Mouse (Mus musculus) neural tube, embryonic 12.5 days (tissue): ENCODE data around the gene Tox2. TPM values are rescaled to one million over a fixed set of nuclear protein-coding genes. Genes with fewer than 3 reads are reported as not detected.
A peak's percentile ranks its signal among the peaks of the same experiment; 100 is the strongest.

Experiments
- ATAC-seq: fragments of 200-750 bp; cut with Nextera tagmentation; 2 replicates; pipeline ENCODE4 v1.8.0; 2017; ENCODE audit warnings: low read depth, mild to moderate bottlenecking, moderate TSS enrichment, moderate library complexity; ENCODE audit not compliant: low FRiP score
- H3K27ac ChIP-seq: fragments of 300-500 bp; sonication (generic); 2 replicates; pipeline ENCODE4 v1.5.1; 2016
- H3K27me3 ChIP-seq: fragments of 300-500 bp; sonication (generic); replicated peaks from 2 replicates; pipeline ENCODE4 v1.6.1; 2016; ENCODE audit warnings: mild to moderate bottlenecking
- H3K36me3 ChIP-seq: fragments of 300-500 bp; sonication (generic); 2 replicates; pipeline ENCODE4 v1.6.1; 2016; ENCODE audit warnings: mild to moderate bottlenecking
- H3K4me1 ChIP-seq: fragments of 300-500 bp; sonication (generic); 2 replicates; pipeline ENCODE4 v1.6.1; 2016
- H3K4me2 ChIP-seq: fragments of 300-500 bp; sonication (generic); replicated peaks from 2 replicates; pipeline ENCODE4 v1.6.1; 2016; ENCODE audit warnings: mild to moderate bottlenecking
- H3K4me3 ChIP-seq: fragments of 300-500 bp; sonication (generic); 2 replicates; pipeline ENCODE4 v1.5.1; 2016
- H3K9ac ChIP-seq: fragments of 300-500 bp; sonication (generic); 2 replicates; pipeline ENCODE4 v1.6.1; 2016; ENCODE audit warnings: mild to moderate bottlenecking
- H3K9me3 ChIP-seq: fragments of 300-500 bp; sonication (generic); 2 replicates; pipeline ENCODE4 v1.6.1; 2016; ENCODE audit warnings: mild to moderate bottlenecking
- WGBS: fragments of 180-500 bp; shearing (Covaris S2); methylation state at CpG from one replicate; pipeline ENCODE4 v1.1.7; 2016; 5-methylcytosine and 5-hydroxymethylcytosine counted together
- polyA plus RNA-seq: library from polyadenylated mRNA; unstranded; fragments of >200 nt; fragmentation: Nextera tagmentation; extraction: Ambion mirVana; gene quantifications from 2 replicates; pipeline ENCODE4 v1.2.1, GENCODE M21; 2016

Gene Tox2
- 13.8 and 18.8 TPM in 2 replicates for polyA plus RNA-seq

DNA sequence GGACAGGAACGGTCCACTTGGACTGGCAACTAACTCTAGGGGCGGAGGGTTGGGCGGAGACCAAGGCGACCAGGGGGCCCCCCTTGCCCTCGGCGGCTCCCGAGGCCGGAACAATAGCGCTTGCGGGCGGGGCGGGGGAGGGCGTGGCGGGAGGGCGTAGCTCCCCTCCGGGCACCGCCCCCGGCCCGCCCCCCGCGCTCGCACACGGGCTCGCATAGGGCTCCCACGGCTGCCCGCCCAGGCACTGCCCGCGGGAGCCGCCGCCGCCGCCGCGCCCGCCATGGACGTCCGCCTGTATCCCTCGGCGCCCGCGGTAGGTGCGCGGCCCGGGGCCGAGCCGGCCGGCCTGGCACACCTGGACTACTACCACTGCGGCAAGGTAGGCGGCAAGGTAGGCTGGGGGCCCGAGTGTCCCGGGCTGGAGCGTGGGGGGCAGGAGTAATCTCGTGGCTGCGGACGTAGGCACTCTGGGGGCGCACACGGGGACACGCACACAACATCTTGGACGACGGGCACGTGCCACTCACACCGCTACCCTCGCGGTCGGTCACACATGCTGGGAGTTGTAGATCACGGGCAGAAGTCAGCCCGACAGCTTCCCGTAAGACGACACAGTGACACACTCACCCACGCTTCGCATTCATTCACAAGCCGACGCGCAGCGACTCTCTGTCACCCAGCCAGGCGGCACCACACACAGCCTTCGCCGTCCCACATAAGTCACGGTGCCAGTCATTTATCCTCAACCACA lies at the start of gene Tox2:
Gene Tox2, plus strand, starts transcription at position 242 of the 751 bp plus-strand sequence.
- peak within 1 kb of the TSS; percentile 88 for H3K4me2 ChIP-seq
- H3K27ac ChIP-seq = no peak within 1 kb of the TSS; the same call in 1 of the 2 replicates
- peaks cover 7% of the 10 kb centered on the region; the same call in 1 of the 2 replicates for H3K9me3 ChIP-seq
- H3K27me3 ChIP-seq = peaks cover 30% of the 10 kb centered on the region
- no peaks in the 10 kb centered on the region for H3K36me3 ChIP-seq
- peak within 1 kb of the TSS; percentile 69 for H3K9ac ChIP-seq
- H3K4me1 ChIP-seq = peaks cover 38% of the 10 kb centered on the region
- peak within 1 kb of the TSS; percentile 53 for H3K4me3 ChIP-seq
- peak; percentile 74 for ATAC-seq
- under 1% methylated on average over 49 of the region's 79 CpGs for WGBS

DNA sequence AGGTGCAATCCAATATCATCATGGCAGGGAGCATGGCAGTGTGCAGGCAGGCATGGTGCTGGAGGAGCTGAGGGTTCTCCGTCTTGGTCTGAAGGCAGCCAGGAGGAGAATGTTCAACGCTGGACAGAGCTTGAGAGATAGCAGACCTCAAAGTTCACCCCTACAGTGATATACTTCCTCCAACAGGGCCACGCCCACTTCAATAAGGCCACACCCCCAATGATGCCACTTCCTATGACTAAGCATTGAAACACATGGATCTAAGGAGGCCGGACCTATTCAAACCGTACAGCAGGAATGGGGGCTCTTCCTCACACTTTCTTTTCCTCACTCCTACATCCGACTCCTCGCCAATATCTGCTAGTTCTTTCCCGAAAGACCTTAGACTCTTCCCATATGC lies 48.3 kb upstream of the Tox2 start:
- no peaks in the 10 kb centered on the region for H3K9me3 ChIP-seq
- H3K27ac ChIP-seq = no peak overlapping the region
- no peak overlapping the region for H3K4me3 ChIP-seq
- H3K27me3 ChIP-seq = 0 out of 2 replicates have a peak, but pooled peaks cover 3% of the 10 kb centered on the region
- WGBS = 90% methylated on average over 8 of the region's 8 CpGs
- H3K4me2 ChIP-seq = no peak overlapping the region
- no peak for ATAC-seq
- H3K4me1 ChIP-seq = peaks cover 11% of the 10 kb centered on the region
- H3K9ac ChIP-seq = no peak overlapping the region
- no peaks in the 10 kb centered on the region for H3K36me3 ChIP-seq

DNA sequence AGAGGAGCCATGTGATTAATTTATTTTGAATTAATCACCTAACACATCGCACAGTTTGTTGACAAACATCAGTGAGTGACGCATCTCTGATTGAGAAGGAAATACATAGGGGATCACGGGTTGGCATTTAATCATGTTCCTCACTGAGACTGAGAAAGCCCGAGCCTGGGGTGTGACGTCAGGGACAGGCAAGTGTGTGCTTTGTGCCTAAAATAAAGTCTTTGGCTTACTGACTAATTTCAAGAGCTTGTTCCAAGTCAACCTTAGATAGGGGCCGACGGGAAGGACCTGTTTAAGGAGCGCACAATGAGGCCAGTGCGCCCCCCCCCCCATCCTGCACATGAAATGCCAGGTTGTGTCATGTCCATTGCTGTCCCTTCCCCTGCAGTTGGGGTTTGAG lies 43.9 kb upstream of the Tox2 start:
- Histone ChIP-seq H3K4me1 (no peaks in the 10 kb centered on the region), H3K36me3 (no peaks in the 10 kb centered on the region), H3K9me3 (no peaks in the 10 kb centered on the region), H3K27ac (no peak overlapping the region), H3K27me3 (0 out of 2 replicates have a peak, but pooled peaks cover 2% of the 10 kb centered on the region), H3K4me2 (no peak overlapping the region), H3K4me3 (no peak overlapping the region), H3K9ac (no peak overlapping the region)
- no peak for ATAC-seq
- 91% methylated on average over 9 of the region's 9 CpGs for WGBS

DNA sequence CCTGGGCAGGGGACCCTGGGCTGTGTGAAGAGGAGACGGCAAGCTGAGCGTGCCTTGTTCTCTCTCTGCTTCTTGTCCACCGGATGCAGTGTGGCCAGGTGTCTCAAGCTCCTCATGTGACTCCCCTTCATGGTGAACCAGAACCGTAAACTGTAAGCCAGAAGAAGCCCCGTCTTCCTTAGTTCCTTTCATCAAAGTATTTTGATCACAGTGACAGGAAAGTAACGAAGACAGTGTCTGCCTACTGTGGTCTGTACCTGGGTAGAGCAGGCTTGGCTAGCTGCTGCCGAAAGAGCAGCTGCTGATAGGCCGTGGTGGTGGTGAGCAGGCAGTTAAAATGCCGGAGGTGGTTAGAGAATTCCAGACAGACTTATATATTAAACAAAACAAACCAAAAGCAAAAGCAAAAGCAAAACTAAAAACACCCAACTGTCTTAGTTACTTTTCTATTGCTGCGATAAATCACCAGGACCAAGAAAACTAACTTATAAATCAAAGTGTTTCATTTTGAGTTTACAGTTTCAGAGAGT lies 38.4 kb upstream of the Tox2 start:
- H3K9ac ChIP-seq = no peak overlapping the region
- no peaks in the 10 kb centered on the region for H3K36me3 ChIP-seq
- no peak for ATAC-seq
- H3K4me1 ChIP-seq = no peaks in the 10 kb centered on the region
- 92% methylated on average over 10 of the region's 10 CpGs for WGBS
- H3K27ac ChIP-seq = no peak overlapping the region
- no peak overlapping the region for H3K4me2 ChIP-seq
- H3K4me3 ChIP-seq = no peak overlapping the region
- no peaks in the 10 kb centered on the region for H3K27me3 ChIP-seq
- no peaks in the 10 kb centered on the region for H3K9me3 ChIP-seq

DNA sequence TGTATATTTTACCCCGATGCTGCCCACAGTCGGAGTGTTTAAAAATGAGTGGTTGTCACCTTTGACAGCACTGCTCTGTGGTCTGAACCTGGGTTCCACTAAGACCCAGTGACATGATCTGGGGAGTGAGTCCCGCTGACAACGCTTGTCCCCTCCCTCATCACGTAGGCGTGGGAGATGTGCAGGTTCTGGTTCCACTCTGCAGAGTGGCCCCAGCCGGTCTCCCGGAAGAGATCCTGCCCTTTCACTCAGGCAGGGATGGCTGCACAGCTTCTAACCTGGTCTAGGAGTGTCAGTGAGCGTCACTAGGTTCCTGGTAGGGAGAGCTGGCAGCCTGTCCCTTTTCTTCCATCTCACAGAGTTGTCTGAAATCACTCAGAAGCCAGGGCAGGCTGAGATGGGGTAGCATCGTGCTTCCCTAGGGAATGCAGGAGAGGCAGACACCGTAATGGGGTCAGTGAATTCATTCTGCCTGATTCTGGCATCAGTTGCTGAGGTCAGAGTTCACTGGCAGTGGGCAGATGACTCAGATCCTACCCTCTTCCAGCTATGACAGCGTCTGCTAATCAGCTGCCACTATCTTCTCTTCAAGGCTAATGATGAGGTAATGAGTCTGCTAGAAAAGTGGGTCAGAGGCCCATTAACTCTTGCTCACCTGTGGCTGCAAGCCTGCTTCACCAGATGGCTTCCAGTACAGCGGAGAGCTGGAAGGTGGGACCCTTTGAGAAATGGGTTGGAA lies 36.7 kb upstream of the Tox2 start:
- no peak for ATAC-seq
- Histone ChIP-seq H3K9ac (no peak overlapping the region), H3K4me2 (no peak overlapping the region), H3K27ac (no peak overlapping the region), H3K27me3 (no peaks in the 10 kb centered on the region), H3K36me3 (no peaks in the 10 kb centered on the region), H3K9me3 (no peaks in the 10 kb centered on the region), H3K4me3 (no peak overlapping the region), H3K4me1 (no peaks in the 10 kb centered on the region)
- 63% methylated on average over 13 of the region's 13 CpGs for WGBS

DNA sequence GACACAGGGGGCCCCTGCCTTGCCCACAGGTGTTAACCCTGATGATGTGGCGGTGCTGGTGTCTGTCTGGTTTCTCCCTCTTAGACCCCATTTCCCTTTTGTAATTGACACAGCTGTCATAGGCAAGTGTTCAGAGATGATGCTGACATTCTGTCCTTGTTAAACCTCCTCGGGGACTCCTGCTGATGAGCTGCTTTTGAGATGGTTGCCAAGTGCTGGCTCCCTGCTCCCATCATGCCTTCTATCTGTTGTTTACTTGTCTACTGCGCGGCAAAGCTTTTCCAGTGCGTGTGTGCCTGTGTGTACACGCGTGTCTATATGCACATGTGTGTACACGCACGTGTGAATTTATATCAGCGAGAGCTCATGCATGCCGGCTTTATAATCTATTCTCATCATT lies 31.0 kb upstream of the Tox2 start:
- H3K27me3 ChIP-seq = no peaks in the 10 kb centered on the region
- no peak overlapping the region for H3K27ac ChIP-seq
- no peak overlapping the region for H3K4me3 ChIP-seq
- ATAC-seq = no peak
- no peaks in the 10 kb centered on the region for H3K9me3 ChIP-seq
- no peak overlapping the region for H3K9ac ChIP-seq
- H3K4me2 ChIP-seq = no peak overlapping the region
- H3K4me1 ChIP-seq = no peaks in the 10 kb centered on the region
- H3K36me3 ChIP-seq = no peaks in the 10 kb centered on the region
- WGBS = 91% methylated on average over 11 of the region's 11 CpGs

DNA sequence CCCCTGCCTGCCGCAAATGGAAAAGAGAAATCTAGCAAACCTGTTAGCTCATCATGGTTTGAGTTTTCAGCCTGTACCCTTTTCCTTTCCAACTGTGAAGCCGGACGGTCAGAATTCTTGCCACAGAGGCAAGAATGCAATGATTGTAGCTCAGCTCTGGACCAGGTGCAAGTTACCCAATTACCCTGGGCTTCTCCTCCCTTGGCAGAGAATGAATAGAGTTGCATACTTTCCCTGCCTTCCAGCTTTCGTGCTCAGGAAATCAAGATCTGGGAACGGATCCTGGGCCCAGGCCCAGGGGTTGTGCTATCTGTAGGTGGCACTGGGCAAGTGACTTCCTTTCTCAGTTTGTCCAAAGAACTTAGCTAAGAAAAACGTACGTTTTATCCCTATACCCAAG lies 28.9 kb upstream of the Tox2 start:
- Histone ChIP-seq H3K4me2 (no peak overlapping the region), H3K9me3 (no peaks in the 10 kb centered on the region), H3K4me1 (no peaks in the 10 kb centered on the region), H3K4me3 (no peak overlapping the region), H3K27ac (no peak overlapping the region), H3K9ac (no peak overlapping the region), H3K27me3 (no peaks in the 10 kb centered on the region), H3K36me3 (no peaks in the 10 kb centered on the region)
- 80% methylated on average over 7 of the region's 7 CpGs for WGBS
- no peak for ATAC-seq

DNA sequence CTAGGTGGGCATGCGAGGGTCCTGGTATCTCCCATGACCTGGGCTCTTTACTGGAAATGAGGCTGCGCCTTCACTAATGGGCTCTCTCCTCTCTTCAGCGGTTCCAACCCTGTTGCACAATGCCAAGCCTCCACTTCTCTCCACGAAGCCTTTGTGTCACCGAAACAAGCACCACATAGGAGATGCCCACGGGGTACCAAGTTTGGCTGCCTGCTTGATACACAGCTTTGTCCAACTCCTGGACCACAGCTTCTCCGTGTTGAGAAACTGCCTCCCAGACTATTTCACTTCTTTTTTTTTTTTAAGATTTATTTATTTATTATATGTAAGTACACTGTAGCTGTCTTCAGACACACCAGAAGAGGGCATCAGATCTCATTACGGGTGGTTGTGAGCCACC lies 27.1 kb upstream of the Tox2 start:
- Histone ChIP-seq H3K9me3 (no peaks in the 10 kb centered on the region), H3K27me3 (no peaks in the 10 kb centered on the region), H3K27ac (no peak overlapping the region), H3K4me3 (no peak overlapping the region), H3K4me2 (no peak overlapping the region), H3K4me1 (no peaks in the 10 kb centered on the region), H3K36me3 (no peaks in the 10 kb centered on the region), H3K9ac (no peak overlapping the region)
- 93% methylated on average over 8 of the region's 8 CpGs for WGBS
- ATAC-seq = no peak

DNA sequence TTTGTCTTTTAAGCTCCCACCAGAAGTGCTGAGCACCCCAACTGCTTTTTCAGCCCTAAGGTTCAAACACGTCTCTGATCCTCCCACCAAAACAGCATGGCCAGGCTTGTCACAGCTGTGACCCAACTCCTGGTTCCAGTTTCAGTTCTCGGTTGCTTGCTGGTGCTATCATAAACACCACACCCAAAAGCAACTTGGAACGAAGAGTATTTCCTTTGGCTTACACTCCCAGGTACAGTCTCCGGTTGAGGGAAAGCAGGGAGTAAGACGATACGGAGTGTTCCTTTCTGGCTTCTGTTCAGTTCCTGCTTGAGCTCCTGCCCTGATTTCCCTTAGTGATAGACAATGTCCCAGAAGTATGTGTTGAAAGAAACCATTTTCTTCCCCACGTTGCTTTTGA lies 26.4 kb upstream of the Tox2 start:
- Histone ChIP-seq H3K27me3 (no peaks in the 10 kb centered on the region), H3K4me1 (no peaks in the 10 kb centered on the region), H3K9me3 (no peaks in the 10 kb centered on the region), H3K27ac (no peak overlapping the region), H3K4me2 (no peak overlapping the region), H3K4me3 (no peak overlapping the region), H3K9ac (no peak overlapping the region), H3K36me3 (no peaks in the 10 kb centered on the region)
- no peak for ATAC-seq
- WGBS = 80% methylated on average over 7 of the region's 7 CpGs

DNA sequence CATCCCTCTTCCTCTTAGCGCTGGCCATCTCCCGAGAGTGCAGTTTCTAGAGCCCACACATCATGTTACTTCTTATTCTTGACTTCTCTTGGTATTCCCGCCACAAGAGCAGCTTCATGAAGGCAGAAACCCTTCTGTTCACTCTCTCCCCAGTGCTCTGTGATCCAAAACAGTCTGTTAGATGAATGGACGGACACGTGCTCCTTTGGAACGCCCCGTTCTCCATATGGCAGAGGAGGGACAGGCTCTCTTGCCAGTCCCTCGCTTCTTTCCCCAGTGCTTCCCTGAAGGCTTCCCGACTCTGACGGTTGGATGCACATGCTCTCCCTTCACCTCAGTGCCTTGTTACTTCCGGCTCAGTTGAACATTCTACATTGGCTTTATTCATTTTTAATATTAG lies 15.4 kb upstream of the Tox2 start:
- H3K9ac ChIP-seq = no peak overlapping the region
- peaks cover 20% of the 10 kb centered on the region for H3K4me1 ChIP-seq
- no peak overlapping the region for H3K27ac ChIP-seq
- no peaks in the 10 kb centered on the region for H3K9me3 ChIP-seq
- peaks cover 4% of the 10 kb centered on the region; the same call in 1 of the 2 replicates for H3K27me3 ChIP-seq
- no peaks in the 10 kb centered on the region for H3K36me3 ChIP-seq
- no peak for ATAC-seq
- H3K4me3 ChIP-seq = no peak overlapping the region
- 58% methylated on average over 11 of the region's 11 CpGs for WGBS
- no peak overlapping the region for H3K4me2 ChIP-seq

DNA sequence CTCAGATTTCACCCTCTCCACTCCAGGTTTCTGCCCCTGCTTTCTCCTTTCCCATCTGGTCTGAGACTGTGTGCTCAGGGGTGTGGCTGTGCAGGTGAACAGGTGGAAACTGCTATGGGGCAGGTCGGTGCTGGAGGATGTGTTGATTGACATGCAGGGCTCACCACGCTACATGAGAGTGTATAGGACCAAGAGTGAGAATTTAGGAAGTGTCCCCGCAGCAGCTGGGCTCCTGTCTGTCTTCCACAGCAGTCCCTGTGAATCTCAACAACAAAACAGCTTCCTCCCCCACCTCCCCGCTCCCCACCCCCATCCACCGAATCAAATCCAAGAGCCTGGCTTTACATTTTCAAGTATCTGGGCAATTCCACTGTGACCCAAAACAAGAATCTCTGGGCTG lies 13.3 kb upstream of the Tox2 start:
- Histone ChIP-seq H3K9ac (no peak overlapping the region), H3K4me3 (no peak overlapping the region), H3K27me3 (peaks cover 4% of the 10 kb centered on the region; the same call in 1 of the 2 replicates), H3K4me1 (peaks cover 35% of the 10 kb centered on the region), H3K4me2 (no peak overlapping the region; the same call in 1 of the 2 replicates), H3K27ac (no peak overlapping the region), H3K9me3 (no peaks in the 10 kb centered on the region), H3K36me3 (no peaks in the 10 kb centered on the region)
- ATAC-seq = no peak
- WGBS = 7% methylated on average over 5 of the region's 5 CpGs

DNA sequence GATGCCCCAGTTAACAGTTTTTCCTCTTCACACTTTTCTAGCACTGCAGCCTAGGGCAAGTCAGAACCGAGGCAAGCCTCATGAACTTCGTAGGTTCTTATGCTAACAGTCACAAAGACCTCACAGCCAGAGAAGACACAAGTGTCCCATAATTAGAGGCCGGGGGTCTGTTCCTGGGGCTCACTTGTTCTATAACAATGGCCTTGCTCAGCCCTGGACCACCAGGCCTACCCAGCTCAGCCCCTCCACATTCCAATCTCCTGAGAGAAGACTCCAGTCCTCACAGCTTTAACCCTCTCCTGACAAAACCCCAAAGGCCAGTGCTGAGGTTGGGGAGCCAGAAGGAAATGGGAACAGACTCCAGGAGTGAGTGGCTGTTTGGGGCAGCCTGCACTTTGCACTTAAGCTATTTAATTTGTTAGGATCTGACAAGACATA lies 12.9 kb upstream of the Tox2 start:
- peaks cover 39% of the 10 kb centered on the region for H3K4me1 ChIP-seq
- no peaks in the 10 kb centered on the region for H3K9me3 ChIP-seq
- no peak overlapping the region; the same call in 1 of the 2 replicates for H3K4me2 ChIP-seq
- WGBS = 2% methylated on average over 3 of the region's 3 CpGs
- H3K27ac ChIP-seq = no peak overlapping the region
- H3K27me3 ChIP-seq = peaks cover 4% of the 10 kb centered on the region; the same call in 1 of the 2 replicates
- H3K9ac ChIP-seq = no peak overlapping the region
- ATAC-seq = peak; percentile 51; the same call in 1 of the 2 replicates
- H3K4me3 ChIP-seq = no peak overlapping the region
- no peaks in the 10 kb centered on the region for H3K36me3 ChIP-seq
